Mouse (Mus musculus): ENCODE data around the gene Trmo. TPM values are rescaled to one million over a fixed set of nuclear protein-coding genes. Genes with fewer than 3 reads are reported as not detected.

Gene Trmo
- polyA plus RNA-seq, 1 experiment from 2014 or later = 7.5 TPM

GRCm38 (mm10) chr4:46348897-46349296 is 40.3 kb downstream of the Trmo start:
- Histone ChIP-seq H3K9me3 (ENCODE audit: control insufficient read depth, low read length) (no peaks in the 10 kb centered on the region), H3K4me2 (replicated peaks; ENCODE audit: low read depth) (no peak overlapping the region), H3K27me3 (ENCODE audit: control insufficient read depth, insufficient read depth, low read length) (peaks cover 22% of the 10 kb centered on the region; the same call in 1 of the 2 replicates), H3K36me3 (ENCODE audit: control insufficient read depth, insufficient read depth, low read length) (no peaks in the 10 kb centered on the region), H3K4me3 (ENCODE audit: low read depth, low read length) (no peak overlapping the region), H3K4me1 (replicated peaks; ENCODE audit: control insufficient read depth, insufficient read depth) (no peaks in the 10 kb centered on the region), H3K27ac (replicated peaks) (no peak overlapping the region), H3K9ac (ENCODE audit: low read length) (no peak overlapping the region)
- WGBS = 35% methylated on average over 9 of the region's 9 CpGs
- no peak for DNase-seq (ENCODE audit: low spot score)
- TF ChIP-seq EP300 (optimal IDR thresholded peaks at IDR 0.05) (no peak), CTCF (IDR thresholded peaks at IDR 0.05; ENCODE audit: low read depth) (no peak)
- ATAC-seq (ENCODE audit: low FRiP score, low TSS enrichment) = no peak

DNA sequence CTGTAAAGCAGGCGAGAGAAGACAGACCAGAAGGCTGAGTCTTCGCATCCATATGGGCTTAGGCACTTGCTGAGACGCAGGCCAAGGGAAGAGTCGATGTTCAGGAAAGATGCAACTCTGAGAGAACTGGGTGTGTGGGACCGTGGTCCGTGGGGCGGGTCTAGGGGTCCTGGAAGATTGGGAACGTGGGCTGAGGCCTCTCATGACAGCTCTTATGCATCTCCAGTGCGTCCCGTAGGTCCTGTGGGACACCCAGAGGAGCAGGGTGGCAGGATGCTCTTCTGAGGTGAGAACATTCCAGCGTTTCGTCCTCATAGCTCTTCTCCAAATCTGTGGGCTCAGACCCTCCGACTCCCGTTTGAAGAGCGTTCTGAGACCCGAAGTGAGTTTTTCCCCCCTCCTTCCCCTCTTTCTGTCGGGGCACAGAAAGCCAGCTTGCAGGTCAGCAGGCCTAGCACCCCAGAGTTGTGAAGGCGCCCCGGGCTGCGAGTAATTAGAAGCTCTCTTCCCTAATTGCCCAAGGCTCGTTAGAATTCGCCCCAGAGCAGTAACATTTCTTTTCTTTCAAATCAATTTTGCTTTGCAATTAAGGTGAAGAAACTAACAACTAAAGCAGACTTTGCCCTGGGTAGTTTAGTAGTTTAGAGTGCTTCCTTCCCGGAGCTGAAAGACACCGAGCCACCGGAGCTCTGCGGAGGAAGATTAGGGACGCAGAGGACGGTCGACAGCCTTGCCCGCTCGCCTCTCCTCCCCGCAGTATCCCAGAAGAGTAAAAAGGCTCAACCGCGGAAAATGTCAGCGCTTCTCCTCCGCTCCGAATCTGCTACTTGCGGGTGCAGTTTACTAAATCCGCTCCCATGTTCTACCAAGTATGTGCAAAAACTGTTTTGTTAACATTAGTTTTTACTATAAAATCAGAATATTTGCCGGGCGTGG is 41.4 kb downstream of the Trmo start:
- ATAC-seq (ENCODE audit: low FRiP score, low TSS enrichment) (no peak), DNase-seq (ENCODE audit: low spot score) (no peak)
- H3K4me2 ChIP-seq (replicated peaks; ENCODE audit: low read depth) = no peak overlapping the region
- H3K4me3 ChIP-seq (ENCODE audit: low read depth, low read length) = no peak overlapping the region
- no peaks in the 10 kb centered on the region for H3K4me1 ChIP-seq (replicated peaks; ENCODE audit: control insufficient read depth, insufficient read depth)
- peaks cover 26% of the 10 kb centered on the region; the same call in 1 of the 2 replicates for H3K27me3 ChIP-seq (ENCODE audit: control insufficient read depth, insufficient read depth, low read length)
- no peak overlapping the region for H3K27ac ChIP-seq (replicated peaks)
- H3K9me3 ChIP-seq (ENCODE audit: control insufficient read depth, low read length) = no peaks in the 10 kb centered on the region
- WGBS = 11% methylated on average over 41 of the region's 41 CpGs
- no peak overlapping the region for H3K9ac ChIP-seq (ENCODE audit: low read length)
- no peaks in the 10 kb centered on the region for H3K36me3 ChIP-seq (ENCODE audit: control insufficient read depth, insufficient read depth, low read length)
- no peak for TF ChIP-seq CTCF (IDR thresholded peaks at IDR 0.05; ENCODE audit: low read depth)
- TF ChIP-seq EP300 (optimal IDR thresholded peaks at IDR 0.05) = no peak

GRCm38 (mm10) chr4:46347141-46347540 is 42.1 kb downstream of the Trmo start:
- no peak overlapping the region for H3K27ac ChIP-seq (replicated peaks)
- DNase-seq (ENCODE audit: low spot score) (no peak), ATAC-seq (ENCODE audit: low FRiP score, low TSS enrichment) (no peak)
- no peak overlapping the region for H3K9ac ChIP-seq (ENCODE audit: low read length)
- no peak for TF ChIP-seq EP300 (optimal IDR thresholded peaks at IDR 0.05)
- no peak for TF ChIP-seq CTCF (IDR thresholded peaks at IDR 0.05; ENCODE audit: low read depth)
- H3K36me3 ChIP-seq (ENCODE audit: control insufficient read depth, insufficient read depth, low read length) = no peaks in the 10 kb centered on the region
- no peak overlapping the region for H3K4me2 ChIP-seq (replicated peaks; ENCODE audit: low read depth)
- no peaks in the 10 kb centered on the region for H3K4me1 ChIP-seq (replicated peaks; ENCODE audit: control insufficient read depth, insufficient read depth)
- 15% methylated on average over 4 of the region's 4 CpGs for WGBS
- H3K4me3 ChIP-seq (ENCODE audit: low read depth, low read length) = no peak overlapping the region
- peaks cover 29% of the 10 kb centered on the region; the same call in 1 of the 2 replicates for H3K27me3 ChIP-seq (ENCODE audit: control insufficient read depth, insufficient read depth, low read length)
- H3K9me3 ChIP-seq (ENCODE audit: control insufficient read depth, low read length) = no peaks in the 10 kb centered on the region

GRCm38 (mm10) chr4:46346221-46346620 is 43.0 kb downstream of the Trmo start:
- H3K9ac ChIP-seq (ENCODE audit: low read length) = no peak overlapping the region
- no peak overlapping the region for H3K4me3 ChIP-seq (ENCODE audit: low read depth, low read length)
- peaks cover 36% of the 10 kb centered on the region; the same call in 1 of the 2 replicates for H3K27me3 ChIP-seq (ENCODE audit: control insufficient read depth, insufficient read depth, low read length)
- H3K4me2 ChIP-seq (replicated peaks; ENCODE audit: low read depth) = no peak overlapping the region
- 32% methylated on average over 6 of the region's 6 CpGs for WGBS
- H3K36me3 ChIP-seq (ENCODE audit: control insufficient read depth, insufficient read depth, low read length) = no peaks in the 10 kb centered on the region
- H3K9me3 ChIP-seq (ENCODE audit: control insufficient read depth, low read length) = no peaks in the 10 kb centered on the region
- ATAC-seq (ENCODE audit: low FRiP score, low TSS enrichment) (no peak), DNase-seq (ENCODE audit: low spot score) (no peak)
- H3K27ac ChIP-seq (replicated peaks) = no peak overlapping the region
- no peaks in the 10 kb centered on the region for H3K4me1 ChIP-seq (replicated peaks; ENCODE audit: control insufficient read depth, insufficient read depth)
- no peak for TF ChIP-seq CTCF (IDR thresholded peaks at IDR 0.05; ENCODE audit: low read depth)
- TF ChIP-seq EP300 (optimal IDR thresholded peaks at IDR 0.05) = no peak

DNA sequence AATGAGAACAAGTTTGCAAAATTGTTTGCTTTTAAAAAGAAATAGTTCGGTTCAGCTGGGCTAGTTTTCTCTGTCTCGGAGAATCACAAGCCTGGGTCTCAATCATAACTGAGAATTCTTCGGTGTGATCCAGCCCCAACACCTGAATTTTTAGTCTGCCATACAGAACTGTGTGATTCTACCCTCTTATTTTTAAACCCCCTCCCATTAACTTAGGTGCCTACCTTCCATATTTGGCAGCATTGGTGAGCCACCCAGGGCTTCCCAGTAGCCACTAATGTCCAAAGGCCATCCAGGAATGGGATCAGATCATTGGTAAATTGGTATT is 43.5 kb downstream of the Trmo start:
- H3K9me3 ChIP-seq (ENCODE audit: control insufficient read depth, low read length) = no peaks in the 10 kb centered on the region
- H3K27ac ChIP-seq (replicated peaks) = no peak overlapping the region
- H3K36me3 ChIP-seq (ENCODE audit: control insufficient read depth, insufficient read depth, low read length) = no peaks in the 10 kb centered on the region
- H3K4me2 ChIP-seq (replicated peaks; ENCODE audit: low read depth) = no peak overlapping the region
- no peaks in the 10 kb centered on the region for H3K4me1 ChIP-seq (replicated peaks; ENCODE audit: control insufficient read depth, insufficient read depth)
- WGBS = 29% methylated on average over 3 of the region's 3 CpGs
- peaks cover 40% of the 10 kb centered on the region; the same call in 1 of the 2 replicates for H3K27me3 ChIP-seq (ENCODE audit: control insufficient read depth, insufficient read depth, low read length)
- H3K4me3 ChIP-seq (ENCODE audit: low read depth, low read length) = no peak overlapping the region
- ATAC-seq (ENCODE audit: low FRiP score, low TSS enrichment) (no peak), DNase-seq (ENCODE audit: low spot score) (no peak)
- TF ChIP-seq EP300 (optimal IDR thresholded peaks at IDR 0.05) = no peak
- no peak for TF ChIP-seq CTCF (IDR thresholded peaks at IDR 0.05; ENCODE audit: low read depth)
- no peak overlapping the region for H3K9ac ChIP-seq (ENCODE audit: low read length)
